Mouse (Mus musculus) left cerebral cortex, postnatal 4 days (tissue): Measurements from ENCODE around the gene Etnk2. TPM values are rescaled to one million over a fixed set of nuclear protein-coding genes. Genes with fewer than 3 reads are reported as not detected.
"Not testable (repeated sequence)": the region's sequence is repeated elsewhere in the genome, so short reads cannot be mapped to it uniquely, and the experiment has no call there.

ENCODE experiments used
- DNase-seq: peaks from one replicate; pipeline ENCODE4 v3.0.0-alpha.2; 2022
- intact Hi-C: fragments of 180-260 bp; cut with DNase I; formaldehyde crosslinking; loops from one replicate; pipeline ENCODE4 v1.15.1; 2025
- total RNA-seq, 2 experiments: library from RNA; stranded (reverse); gene quantifications; 2 replicates each; pipeline ENCODE4 v1.2.3; 2021

Gene Etnk2
- total RNA-seq: 10 to 100 TPM; 10.6 to 12.6 TPM

GRCm38 (mm10) chr1:133363276-133364021 lies at the start of gene Etnk2:
Gene Etnk2, plus strand, starts transcription at chr1:133363572.
- peak; percentile 78 for DNase-seq
- intact Hi-C loops: no loop called here

- intact Hi-C loops: loop anchor here (2.0 to 10.0 kb wide), 2 partner anchors 40 to 300 kb away; partner anchors contain the start of gene Snrpe
- DNase-seq: peak; percentile 71
Measured at GRCm38 (mm10) chr1:133314364-133314763, 49.0 kb upstream of the Etnk2 start.

GRCm38 (mm10) chr1:133315775-133316174 lies 47.6 kb upstream of the Etnk2 start:
- DNase-seq: no peak
- intact Hi-C loops: loop anchor here (2.0 to 10.0 kb wide), 2 partner anchors 39 to 299 kb away; partner anchors contain the start of gene Snrpe

DNA sequence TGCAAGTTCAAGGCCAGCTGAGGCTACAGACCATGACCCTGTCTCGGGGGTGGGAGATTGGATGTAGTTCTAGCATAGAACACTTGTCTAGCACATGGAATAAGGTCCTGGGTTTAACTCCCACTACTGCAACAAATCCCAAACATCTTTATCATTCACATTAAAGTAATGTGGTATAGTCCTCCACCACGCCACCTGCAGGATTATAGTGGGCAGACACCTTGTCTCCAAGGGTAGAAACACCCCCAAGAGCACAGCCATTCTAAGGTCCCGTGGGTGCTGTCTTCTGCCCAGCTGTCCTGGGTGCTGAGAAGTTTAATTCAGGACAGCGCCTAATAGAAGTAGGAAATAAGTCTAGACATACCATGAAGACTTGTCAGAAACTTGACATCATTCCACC lies 46.8 kb upstream of the Etnk2 start:
- intact Hi-C loops: loop anchor here (10.0 kb wide), 1 partner anchor 298 kb away; the partner anchor contains the start of gene Snrpe

GRCm38 (mm10) chr1:133317149-133317548 lies 46.2 kb upstream of the Etnk2 start:
- intact Hi-C loops: loop anchor here (10.0 kb wide), 1 partner anchor 298 kb away; the partner anchor contains the start of gene Snrpe
- DNase-seq: no peak

More for the DNA sequence above, 46.8 kb upstream of the Etnk2 start:
- no peak for DNase-seq

DNA sequence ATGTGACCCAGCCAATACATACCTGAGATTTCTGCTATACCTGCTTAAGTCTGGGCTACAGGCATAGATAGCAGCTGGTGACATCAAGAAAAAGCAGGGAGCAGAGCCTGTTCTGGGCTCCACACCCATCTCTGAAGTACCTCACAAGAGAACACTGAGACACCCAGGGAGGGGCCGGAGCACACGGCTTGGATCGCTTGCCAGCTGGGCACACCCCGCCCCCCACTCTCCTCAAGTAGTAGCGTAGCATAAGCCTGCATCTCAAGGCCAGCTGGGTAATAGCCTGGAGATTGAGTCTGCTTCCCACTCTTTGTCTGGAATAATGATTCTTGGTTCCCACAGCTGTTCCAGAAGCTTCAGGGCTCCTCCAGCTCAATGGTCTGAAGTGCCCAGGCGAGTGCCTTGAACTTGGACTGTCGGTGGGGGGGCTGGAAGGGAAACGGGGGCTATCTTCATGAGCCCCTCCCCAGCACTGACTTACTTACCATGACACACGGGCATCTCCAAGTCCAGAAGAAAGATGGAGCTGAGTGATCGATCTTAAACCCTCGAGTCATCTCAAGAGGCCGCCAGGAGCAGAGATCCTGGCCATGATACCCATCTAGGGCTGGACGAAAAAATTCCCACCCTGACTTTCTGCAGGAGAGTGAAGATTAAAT lies 42.0 kb upstream of the Etnk2 start, which contains the start of gene Kiss1:
Gene Kiss1 (plus strand): TSS at position 609 of the 659 bp plus-strand sequence.
- DNase-seq: no peak
- intact Hi-C loops: no loop called here

GRCm38 (mm10) chr1:133323333-133323732 lies 40.0 kb upstream of the Etnk2 start:
- DNase-seq: no peak
- intact Hi-C loops: no loop called here

DNA sequence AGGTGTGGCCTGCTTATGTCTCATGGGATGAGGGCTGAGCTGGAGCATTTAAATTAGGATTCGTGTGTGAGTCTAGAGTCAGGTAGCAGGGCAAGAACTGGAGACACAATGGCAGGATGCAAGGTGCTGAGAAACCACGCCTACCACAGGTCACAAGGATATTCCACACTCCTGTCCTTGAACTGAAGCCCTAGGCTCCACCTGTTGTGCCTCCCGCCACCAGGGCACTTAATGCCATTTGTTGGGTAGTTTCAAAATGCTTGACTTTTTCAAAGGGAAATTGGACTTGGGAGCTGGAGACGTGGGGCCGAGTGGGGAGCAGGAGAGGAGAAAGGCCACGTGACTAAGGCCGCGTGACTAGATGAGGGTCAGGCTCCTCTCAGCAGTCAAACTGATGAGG lies 37.4 kb upstream of the Etnk2 start:
- no peak for DNase-seq

GRCm38 (mm10) chr1:133327094-133327493 lies 36.3 kb upstream of the Etnk2 start:
- intact Hi-C loops: no loop called here
- no peak for DNase-seq

More for the DNA sequence above, 37.4 kb upstream of the Etnk2 start:
- intact Hi-C loops: no loop called here

DNA sequence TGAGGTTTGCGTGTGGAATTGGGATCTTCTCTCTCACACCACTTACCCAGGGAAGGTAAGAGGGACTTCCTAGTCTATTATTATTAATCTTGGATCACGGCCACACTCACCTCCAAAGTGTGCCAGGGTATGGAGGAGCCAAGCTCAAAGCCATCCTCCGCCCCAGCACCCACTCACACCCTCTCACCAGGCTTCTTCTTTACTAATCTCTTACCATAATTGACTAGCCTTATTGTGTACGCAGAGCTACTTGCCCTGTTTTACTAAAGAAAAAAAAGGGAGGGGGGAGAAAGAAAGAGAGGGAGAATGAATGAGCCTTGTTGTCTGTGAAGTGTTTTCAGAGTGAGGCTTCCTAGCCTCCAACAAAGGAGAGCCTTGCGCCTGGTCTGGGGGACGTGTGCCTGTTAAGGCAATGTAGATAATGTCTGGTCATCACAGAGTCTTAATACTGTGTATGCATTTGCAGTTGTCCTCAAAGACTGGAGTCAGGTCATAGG lies 35.0 kb upstream of the Etnk2 start:
- intact Hi-C loops: no loop called here
- no peak for DNase-seq

DNA sequence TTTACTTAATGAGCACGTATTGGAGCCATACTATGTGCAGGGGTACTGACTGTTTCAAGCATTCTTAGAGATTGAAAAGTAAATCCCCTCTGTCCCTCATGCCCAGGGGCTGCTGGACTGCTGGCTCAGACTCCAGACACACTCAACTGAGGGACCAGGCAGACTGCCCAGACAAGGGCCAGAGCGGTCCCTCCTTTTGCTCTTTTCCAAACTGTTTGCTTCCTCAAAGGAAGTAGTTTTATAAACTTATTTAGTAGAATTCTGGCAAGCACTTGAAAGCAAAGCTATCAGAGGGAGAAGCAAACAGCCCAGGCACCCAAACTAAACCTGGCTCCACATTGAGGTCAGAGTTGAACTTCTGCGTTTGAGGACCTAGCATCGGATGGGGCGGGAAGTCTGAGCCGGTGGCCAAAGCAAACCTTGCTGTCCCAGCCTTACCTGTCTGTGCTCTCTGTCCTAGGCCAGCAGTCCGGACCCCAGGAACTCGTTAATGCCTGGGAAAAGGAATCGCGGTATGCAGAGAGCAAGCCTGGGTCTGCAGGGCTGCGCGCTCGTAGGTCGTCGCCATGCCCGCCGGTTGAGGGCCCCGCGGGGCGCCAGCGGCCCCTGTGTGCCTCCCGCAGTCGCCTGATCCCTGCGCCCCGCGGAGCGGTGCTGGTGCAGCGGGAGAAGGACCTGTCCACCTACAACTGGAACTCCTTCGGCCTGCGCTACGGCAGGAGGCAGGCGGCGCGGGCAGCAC lies 34.3 kb upstream of the Etnk2 start:
- intact Hi-C loops: no loop called here
- peak; percentile 42 for DNase-seq

GRCm38 (mm10) chr1:133329638-133329964 lies 33.8 kb upstream of the Etnk2 start:
- intact Hi-C loops: no loop called here
- DNase-seq: no peak

GRCm38 (mm10) chr1:133331142-133331541 lies 32.2 kb upstream of the Etnk2 start:
- no peak for DNase-seq
- intact Hi-C loops: no loop called here

- intact Hi-C loops: no loop called here
- DNase-seq: no peak
Measured at GRCm38 (mm10) chr1:133332656-133333430, 30.5 kb upstream of the Etnk2 start.

DNA sequence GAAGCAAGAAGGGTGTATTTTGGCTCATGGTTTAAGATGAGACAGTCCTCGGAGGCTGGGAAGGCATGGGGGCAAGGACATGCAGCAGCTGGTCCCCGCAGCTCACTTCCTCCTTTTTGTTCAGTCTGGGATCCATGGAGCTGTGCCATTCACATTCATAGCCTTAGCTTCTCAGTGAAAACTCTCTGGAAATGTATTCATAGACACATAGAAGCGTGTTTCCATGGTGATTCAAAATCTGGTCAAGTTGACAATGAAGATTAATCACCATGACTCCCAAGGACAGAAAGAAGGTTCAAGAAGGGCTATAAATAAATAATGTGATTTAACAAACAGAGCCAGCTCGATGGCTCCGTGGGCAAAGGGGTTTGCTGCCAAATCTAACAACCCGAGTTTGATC lies 29.4 kb upstream of the Etnk2 start:
- intact Hi-C loops: no loop called here
- no peak for DNase-seq

DNA sequence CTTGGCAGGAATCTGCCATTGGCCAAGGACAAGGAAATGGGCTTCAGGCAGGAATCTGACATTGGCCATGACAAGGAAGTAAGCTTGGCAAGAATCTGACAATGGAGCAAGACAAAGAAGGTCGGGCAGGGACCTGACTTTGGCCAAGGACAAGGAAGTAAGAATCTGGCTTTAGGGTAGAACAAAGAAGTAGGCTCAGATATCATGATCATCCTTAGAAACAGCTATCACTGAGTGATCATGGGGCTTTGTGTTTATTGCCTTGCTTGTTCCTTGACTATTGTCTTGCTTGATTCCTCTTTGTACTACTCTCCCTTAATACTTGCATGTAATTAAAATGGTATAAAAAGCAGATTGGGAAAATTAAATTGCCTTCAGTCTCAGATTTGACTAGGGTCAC lies 23.0 kb upstream of the Etnk2 start:
- intact Hi-C loops: not testable (repeated sequence)

GRCm38 (mm10) chr1:133344357-133344756 lies 19.0 kb upstream of the Etnk2 start:
- intact Hi-C loops: no loop called here
- DNase-seq: no peak

More for the DNA sequence above, 23.0 kb upstream of the Etnk2 start:
- not testable (repeated sequence) for DNase-seq

- DNase-seq: no peak
- intact Hi-C loops: no loop called here
Measured at GRCm38 (mm10) chr1:133346531-133346930, 16.8 kb upstream of the Etnk2 start.

DNA sequence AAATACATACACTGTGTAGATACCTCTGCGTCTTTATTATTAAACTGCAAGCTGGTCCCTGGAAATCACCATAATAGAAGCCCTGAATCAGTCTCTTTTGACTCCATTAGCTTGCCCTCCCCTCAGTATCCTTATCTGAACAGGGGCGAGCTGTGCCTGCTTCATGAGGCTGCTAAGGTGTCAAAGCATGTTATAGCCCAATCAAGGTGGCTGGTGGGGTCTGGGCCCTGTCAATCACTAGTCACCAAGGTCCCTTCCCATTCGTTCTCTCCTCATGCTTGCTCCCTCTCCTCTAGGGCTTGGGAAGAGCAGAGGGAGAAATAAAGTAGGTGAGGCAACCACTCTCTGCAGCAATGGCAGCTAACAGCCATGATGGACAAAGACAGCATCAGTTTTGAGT lies 16.1 kb upstream of the Etnk2 start:
- intact Hi-C loops: no loop called here

More for the DNA sequence above, 16.1 kb upstream of the Etnk2 start:
- no peak for DNase-seq
